Mouse (Mus musculus): Measurements from ENCODE around the gene Trappc6a. TPM values are rescaled to one million over a fixed set of nuclear protein-coding genes. Genes with fewer than 3 reads are reported as not detected.

The Trappc6a gene
- polyA plus RNA-seq, 1 experiment from 2014 or later = 51.6 TPM

DNA sequence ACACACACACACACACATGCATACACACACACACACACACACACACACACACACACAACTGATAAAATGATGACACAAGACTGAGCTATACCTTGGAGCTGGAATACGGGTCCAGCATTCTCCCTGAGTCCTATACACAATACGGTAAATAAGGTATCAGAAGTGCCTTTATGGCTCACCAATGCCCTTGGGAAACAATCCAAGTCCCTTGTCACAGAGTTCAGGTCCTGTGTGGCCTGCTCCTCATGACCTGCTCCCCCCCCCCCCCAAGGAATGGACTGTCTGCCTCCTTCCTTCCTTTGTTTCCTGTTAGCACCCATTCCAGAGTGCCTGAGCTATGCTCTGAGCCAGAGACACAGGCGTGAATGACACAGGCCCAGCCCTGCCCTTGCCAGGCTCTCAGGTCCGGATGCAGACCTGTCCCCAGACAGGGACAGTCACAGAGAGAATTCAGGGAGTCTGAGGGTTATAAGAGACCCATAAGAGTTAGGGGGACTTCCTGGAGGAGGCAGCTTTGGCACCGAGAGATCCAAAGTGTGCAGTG is 41.5 kb upstream of the Trappc6a start:
- no peak overlapping the region for H3K9ac ChIP-seq (ENCODE audit: low read length)
- WGBS = 70% methylated on average over 5 of the region's 5 CpGs
- no peak overlapping the region for H3K4me3 ChIP-seq (ENCODE audit: low read depth, low read length)
- DNase-seq (ENCODE audit: low spot score, missing footprints) (no peak), ATAC-seq (ENCODE audit: low FRiP score) (no peak)
- H3K4me2 ChIP-seq = no peak overlapping the region
- H3K9me3 ChIP-seq (ENCODE audit: control insufficient read depth, low read length) = no peaks in the 10 kb centered on the region
- no peak overlapping the region for H3K27ac ChIP-seq (ENCODE audit: low read depth, low read length)
- H3K27me3 ChIP-seq (ENCODE audit: control insufficient read depth, insufficient read depth, low read length) = peaks cover 24% of the 10 kb centered on the region
- peaks cover 3% of the 10 kb centered on the region; the same call in 1 of the 2 replicates for H3K4me1 ChIP-seq (ENCODE audit: control insufficient read depth, insufficient read depth, low read length)
- no peaks in the 10 kb centered on the region for H3K36me3 ChIP-seq (ENCODE audit: control insufficient read depth, insufficient read depth, low read length)

DNA sequence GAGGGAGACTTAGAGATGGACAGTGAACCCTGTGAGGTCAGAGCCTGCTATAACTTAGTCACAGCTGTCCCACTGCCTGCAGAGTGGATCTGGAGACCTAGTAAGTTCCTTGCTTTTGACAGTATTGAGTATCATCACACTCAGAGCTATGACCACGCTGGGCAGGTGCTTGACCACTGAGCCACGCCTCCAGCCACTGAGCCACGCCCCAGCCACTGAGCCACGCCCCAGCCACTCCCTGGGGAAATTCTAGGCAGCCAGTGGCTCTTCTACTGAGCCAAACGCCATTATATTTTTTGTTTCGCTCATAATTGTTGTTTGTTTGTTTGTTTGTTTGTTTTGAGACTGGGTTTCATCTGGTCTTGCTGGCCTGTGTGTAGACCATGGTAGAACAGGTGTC is 40.6 kb upstream of the Trappc6a start:
- no peak overlapping the region for H3K27ac ChIP-seq (ENCODE audit: low read depth, low read length)
- no peak overlapping the region for H3K9ac ChIP-seq (ENCODE audit: low read length)
- WGBS = 46% methylated on average over 6 of the region's 6 CpGs
- no peaks in the 10 kb centered on the region for H3K36me3 ChIP-seq (ENCODE audit: control insufficient read depth, insufficient read depth, low read length)
- no peak for ATAC-seq (ENCODE audit: low FRiP score)
- peaks cover 33% of the 10 kb centered on the region for H3K27me3 ChIP-seq (ENCODE audit: control insufficient read depth, insufficient read depth, low read length)
- no peak for DNase-seq (ENCODE audit: low spot score, missing footprints)
- H3K4me2 ChIP-seq = no peak overlapping the region
- H3K4me1 ChIP-seq (ENCODE audit: control insufficient read depth, insufficient read depth, low read length) = peaks cover 3% of the 10 kb centered on the region; the same call in 1 of the 2 replicates
- H3K9me3 ChIP-seq (ENCODE audit: control insufficient read depth, low read length) = no peaks in the 10 kb centered on the region
- no peak overlapping the region for H3K4me3 ChIP-seq (ENCODE audit: low read depth, low read length)

DNA sequence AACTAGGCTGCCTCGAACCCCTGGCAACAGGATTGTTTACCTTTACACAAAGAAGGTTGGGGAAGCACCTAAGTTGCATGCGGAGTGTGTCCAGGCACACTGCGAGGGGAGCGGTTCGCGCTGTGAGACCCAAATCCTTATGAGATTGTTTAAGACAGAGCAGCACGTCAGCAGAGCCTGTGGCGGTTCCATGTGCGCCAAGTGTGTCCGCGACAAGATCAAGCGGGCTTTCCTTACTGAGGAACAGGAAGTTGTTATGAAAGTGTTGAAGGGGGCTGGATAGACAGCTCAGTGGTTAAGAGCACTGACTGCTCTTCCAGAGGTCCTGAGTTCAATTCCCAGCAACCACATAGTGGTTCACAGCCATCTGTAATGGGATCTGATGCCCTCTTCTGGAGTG is 39.9 kb upstream of the Trappc6a start:
- H3K27ac ChIP-seq (ENCODE audit: low read depth, low read length) = no peak overlapping the region
- H3K9ac ChIP-seq (ENCODE audit: low read length) = no peak overlapping the region
- H3K9me3 ChIP-seq (ENCODE audit: control insufficient read depth, low read length) = no peaks in the 10 kb centered on the region
- whole genome bisulfite sequencing = 65% methylated on average over 12 of the region's 12 CpGs
- H3K4me1 ChIP-seq (ENCODE audit: control insufficient read depth, insufficient read depth, low read length) = peaks cover 3% of the 10 kb centered on the region; the same call in 1 of the 2 replicates
- H3K4me2 ChIP-seq = no peak overlapping the region
- no peaks in the 10 kb centered on the region for H3K36me3 ChIP-seq (ENCODE audit: control insufficient read depth, insufficient read depth, low read length)
- no peak overlapping the region for H3K4me3 ChIP-seq (ENCODE audit: low read depth, low read length)
- DNase-seq (ENCODE audit: low spot score, missing footprints) = no peak
- peaks cover 40% of the 10 kb centered on the region for H3K27me3 ChIP-seq (ENCODE audit: control insufficient read depth, insufficient read depth, low read length)
- no peak for ATAC-seq (ENCODE audit: low FRiP score)

DNA sequence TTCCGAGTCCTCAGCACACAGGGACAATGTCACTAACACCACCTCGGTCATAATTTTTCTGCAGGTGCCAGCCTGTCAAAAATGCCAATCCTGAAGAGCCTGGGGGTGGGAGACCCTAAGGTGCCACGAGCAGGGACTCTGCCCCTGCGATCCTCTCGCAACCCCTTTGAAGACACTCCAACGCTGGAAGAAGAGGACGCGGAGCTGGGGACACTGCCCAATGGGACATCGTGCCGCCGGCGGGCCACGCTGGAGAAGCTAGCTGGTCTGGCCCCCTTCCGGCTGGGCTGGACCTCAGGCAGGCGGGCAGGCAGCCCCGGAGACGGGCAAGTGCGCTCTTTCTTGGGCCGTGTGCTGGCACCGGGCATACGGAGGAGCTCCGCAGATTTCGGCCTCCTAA is 38.8 kb upstream of the Trappc6a start:
- WGBS = 15% methylated on average over 23 of the region's 23 CpGs
- DNase-seq (ENCODE audit: low spot score, missing footprints) (peak; percentile 84), ATAC-seq (ENCODE audit: low FRiP score) (no peak)
- peaks cover 51% of the 10 kb centered on the region for H3K27me3 ChIP-seq (ENCODE audit: control insufficient read depth, insufficient read depth, low read length)
- H3K9me3 ChIP-seq (ENCODE audit: control insufficient read depth, low read length) = no peaks in the 10 kb centered on the region
- H3K36me3 ChIP-seq (ENCODE audit: control insufficient read depth, insufficient read depth, low read length) = no peaks in the 10 kb centered on the region
- H3K9ac ChIP-seq (ENCODE audit: low read length) = no peak overlapping the region
- H3K4me1 ChIP-seq (ENCODE audit: control insufficient read depth, insufficient read depth, low read length) = peaks cover 3% of the 10 kb centered on the region; the same call in 1 of the 2 replicates
- H3K4me3 ChIP-seq (ENCODE audit: low read depth, low read length) = no peak overlapping the region
- H3K27ac ChIP-seq (ENCODE audit: low read depth, low read length) = no peak overlapping the region
- H3K4me2 ChIP-seq = no peak overlapping the region

DNA sequence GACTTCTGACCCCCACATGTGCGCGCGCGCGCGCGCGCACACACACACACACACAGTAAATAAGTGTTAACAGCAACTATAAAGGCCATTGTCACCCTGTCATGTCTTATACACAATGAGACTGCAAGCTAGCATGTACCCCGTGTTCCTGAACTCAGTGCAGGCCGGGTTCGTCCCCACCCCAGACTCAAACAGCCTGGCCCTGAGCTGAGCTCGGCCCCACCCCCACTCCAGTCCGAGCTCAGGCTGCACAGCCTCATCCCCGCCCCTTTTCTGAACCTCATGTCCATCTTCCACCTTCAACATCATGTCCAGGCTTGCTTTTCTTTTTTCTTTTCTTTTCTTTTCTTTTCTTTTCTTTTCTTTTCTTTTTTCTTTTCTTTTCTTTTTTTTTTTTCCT is 37.9 kb upstream of the Trappc6a start:
- Histone ChIP-seq H3K27me3 (ENCODE audit: control insufficient read depth, insufficient read depth, low read length) (peaks cover 59% of the 10 kb centered on the region), H3K9ac (ENCODE audit: low read length) (no peak overlapping the region), H3K4me2 (no peak overlapping the region), H3K36me3 (ENCODE audit: control insufficient read depth, insufficient read depth, low read length) (no peaks in the 10 kb centered on the region), H3K4me1 (ENCODE audit: control insufficient read depth, insufficient read depth, low read length) (no peaks in the 10 kb centered on the region), H3K9me3 (ENCODE audit: control insufficient read depth, low read length) (no peaks in the 10 kb centered on the region), H3K27ac (ENCODE audit: low read depth, low read length) (no peak overlapping the region), H3K4me3 (ENCODE audit: low read depth, low read length) (no peak overlapping the region)
- WGBS = 10% methylated on average over 14 of the region's 14 CpGs
- ATAC-seq (ENCODE audit: low FRiP score) (no peak), DNase-seq (ENCODE audit: low spot score, missing footprints) (no peak)

DNA sequence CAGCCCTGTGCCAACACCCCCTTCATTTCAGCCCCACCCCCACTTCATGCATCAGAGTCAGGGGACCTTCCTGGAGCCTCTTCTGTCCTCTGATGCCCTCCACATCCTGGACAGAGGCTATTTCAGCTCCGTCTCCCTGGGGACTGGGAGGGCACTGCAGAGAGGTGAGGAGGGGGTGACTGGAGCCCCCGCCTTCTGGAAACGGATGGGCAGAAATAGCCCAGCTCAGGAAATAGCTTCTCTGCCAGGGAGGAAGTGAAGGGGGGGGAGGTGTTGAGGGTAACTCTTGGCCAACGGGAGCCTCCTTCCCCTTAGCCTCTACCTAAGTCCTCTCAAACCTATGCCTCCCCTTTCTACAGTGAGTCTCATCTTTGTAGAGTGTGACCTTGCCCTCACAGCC is 35.8 kb upstream of the Trappc6a start:
- Histone ChIP-seq H3K9me3 (ENCODE audit: control insufficient read depth, low read length) (no peaks in the 10 kb centered on the region), H3K36me3 (ENCODE audit: control insufficient read depth, insufficient read depth, low read length) (no peaks in the 10 kb centered on the region), H3K27me3 (ENCODE audit: control insufficient read depth, insufficient read depth, low read length) (peaks cover 67% of the 10 kb centered on the region), H3K9ac (ENCODE audit: low read length) (no peak overlapping the region), H3K4me1 (ENCODE audit: control insufficient read depth, insufficient read depth, low read length) (no peaks in the 10 kb centered on the region), H3K27ac (ENCODE audit: low read depth, low read length) (no peak overlapping the region), H3K4me3 (ENCODE audit: low read depth, low read length) (no peak overlapping the region), H3K4me2 (no peak overlapping the region)
- 52% methylated on average over 4 of the region's 4 CpGs for WGBS
- DNase-seq (ENCODE audit: low spot score, missing footprints) (no peak), ATAC-seq (ENCODE audit: low FRiP score) (no peak)

DNA sequence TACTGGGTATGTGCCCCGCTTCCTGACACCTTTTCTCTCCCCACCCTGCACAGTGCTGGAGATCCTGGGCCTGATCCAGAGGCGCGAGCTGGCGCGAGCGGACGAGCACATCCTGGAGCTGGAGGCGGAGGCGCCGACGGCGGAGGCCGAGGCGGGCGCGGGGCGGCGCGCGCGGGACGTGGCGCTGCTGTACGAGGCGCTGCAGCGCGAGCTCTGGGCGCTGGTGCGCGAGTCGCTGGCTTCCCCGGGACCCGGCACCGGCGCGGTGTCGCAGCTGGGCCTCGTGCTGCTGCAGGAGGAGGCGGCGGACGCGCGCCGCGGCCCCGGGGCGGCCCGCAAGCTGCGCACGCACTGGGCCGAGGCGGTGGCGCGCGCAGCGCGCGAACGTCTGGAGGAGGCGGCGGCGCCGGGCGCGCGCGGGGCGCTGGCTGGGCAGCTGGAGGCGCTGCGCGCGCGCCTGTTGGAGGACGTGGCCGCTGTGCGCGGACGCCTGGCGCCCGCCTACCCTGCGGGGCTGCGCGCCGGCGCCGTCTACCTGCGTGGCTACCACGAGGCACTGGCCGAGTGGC is 34.2 kb upstream of the Trappc6a start:
- WGBS = under 1% methylated on average over 69 of the region's 89 CpGs
- H3K36me3 ChIP-seq (ENCODE audit: control insufficient read depth, insufficient read depth, low read length) = no peaks in the 10 kb centered on the region
- ATAC-seq (ENCODE audit: low FRiP score) = peak; percentile 85

DNA sequence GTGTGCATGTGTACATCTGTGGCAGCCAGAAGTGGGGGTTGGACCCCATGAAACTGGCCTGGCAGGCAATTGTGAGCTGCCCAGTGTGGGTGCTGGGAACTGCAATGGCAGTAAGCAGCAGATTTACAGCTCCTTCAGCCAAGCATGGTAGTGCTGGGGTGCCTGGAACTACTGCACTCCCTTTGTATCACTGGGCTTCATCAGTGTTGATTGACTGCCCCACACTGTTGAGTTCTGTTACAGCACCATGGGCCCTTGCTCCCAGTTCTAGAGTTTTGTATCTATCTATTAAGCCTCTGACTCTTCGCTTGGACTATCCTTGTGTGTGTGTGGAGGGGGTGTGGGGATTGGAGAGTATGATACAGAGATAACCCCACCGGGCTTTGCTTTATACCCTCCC is 31.1 kb upstream of the Trappc6a start:
- 75% methylated on average over 2 of the region's 2 CpGs for WGBS
- no peak for DNase-seq (ENCODE audit: low spot score, missing footprints)

More for the DNA sequence above, 34.2 kb upstream of the Trappc6a start:
- H3K9ac ChIP-seq (ENCODE audit: low read length) = peak overlapping the region; percentile 58
- H3K27ac ChIP-seq (ENCODE audit: low read depth, low read length) = no peak overlapping the region
- H3K4me3 ChIP-seq (ENCODE audit: low read depth, low read length) = peak overlapping the region; percentile 48
- DNase-seq (ENCODE audit: low spot score, missing footprints) = peak; percentile 94
- peak overlapping the region; percentile 77 for H3K4me2 ChIP-seq
- no peaks in the 10 kb centered on the region for H3K9me3 ChIP-seq (ENCODE audit: control insufficient read depth, low read length)
- H3K4me1 ChIP-seq (ENCODE audit: control insufficient read depth, insufficient read depth, low read length) = no peaks in the 10 kb centered on the region
- peaks cover 71% of the 10 kb centered on the region for H3K27me3 ChIP-seq (ENCODE audit: control insufficient read depth, insufficient read depth, low read length)

DNA sequence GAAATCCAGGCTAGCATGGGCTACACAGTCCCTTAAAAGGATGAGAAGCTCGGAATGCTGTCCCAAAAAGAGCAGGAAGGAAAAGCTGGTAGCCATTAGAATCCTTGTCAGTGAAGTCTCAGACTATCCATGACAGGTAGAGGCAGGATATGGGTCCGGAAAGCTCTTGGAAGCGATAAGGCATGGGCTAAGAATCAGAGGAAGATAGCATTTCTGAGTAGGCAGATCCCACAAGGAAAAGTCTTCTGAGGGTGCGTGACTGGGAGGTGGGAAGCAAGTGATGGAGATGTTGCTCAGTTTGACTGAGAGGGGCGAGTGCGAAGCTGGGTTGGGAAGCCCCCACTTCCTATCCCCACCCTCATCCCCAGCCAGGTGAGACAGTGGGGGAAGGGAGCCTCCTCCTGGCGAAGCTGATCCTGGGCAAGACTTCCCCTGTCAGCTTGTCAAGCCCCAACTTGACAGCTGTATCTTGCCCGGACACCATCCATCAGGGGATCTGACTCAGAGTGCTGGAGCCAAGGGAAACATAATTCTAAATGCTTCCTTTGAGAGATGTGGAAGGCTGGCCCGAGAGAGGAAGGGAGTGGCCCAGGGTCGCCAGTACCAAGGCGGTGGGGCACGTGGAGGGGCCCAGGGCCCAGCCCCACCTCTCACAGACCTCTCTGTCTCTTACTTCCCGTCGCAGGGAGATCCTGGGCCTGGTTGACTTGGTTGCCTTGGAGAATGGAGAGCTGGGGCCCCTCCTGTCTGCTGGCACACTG is 30.4 kb upstream of the Trappc6a start:
- Histone ChIP-seq H3K27ac (ENCODE audit: low read depth, low read length) (no peak overlapping the region), H3K9ac (ENCODE audit: low read length) (no peak overlapping the region), H3K4me3 (ENCODE audit: low read depth, low read length) (no peak overlapping the region), H3K27me3 (ENCODE audit: control insufficient read depth, insufficient read depth, low read length) (peaks cover 37% of the 10 kb centered on the region), H3K4me2 (no peak overlapping the region), H3K9me3 (ENCODE audit: control insufficient read depth, low read length) (no peaks in the 10 kb centered on the region), H3K4me1 (ENCODE audit: control insufficient read depth, insufficient read depth, low read length) (no peaks in the 10 kb centered on the region), H3K36me3 (ENCODE audit: control insufficient read depth, insufficient read depth, low read length) (no peaks in the 10 kb centered on the region)
- no peak for ATAC-seq (ENCODE audit: low FRiP score)
- WGBS = 30% methylated on average over 14 of the region's 14 CpGs
- DNase-seq (ENCODE audit: low spot score, missing footprints) = no peak

More for the DNA sequence above, 31.1 kb upstream of the Trappc6a start:
- Histone ChIP-seq H3K9ac (ENCODE audit: low read length) (no peak overlapping the region), H3K4me2 (no peak overlapping the region), H3K27ac (ENCODE audit: low read depth, low read length) (no peak overlapping the region), H3K4me1 (ENCODE audit: control insufficient read depth, insufficient read depth, low read length) (no peaks in the 10 kb centered on the region), H3K9me3 (ENCODE audit: control insufficient read depth, low read length) (no peaks in the 10 kb centered on the region), H3K27me3 (ENCODE audit: control insufficient read depth, insufficient read depth, low read length) (peaks cover 44% of the 10 kb centered on the region), H3K36me3 (ENCODE audit: control insufficient read depth, insufficient read depth, low read length) (no peaks in the 10 kb centered on the region), H3K4me3 (ENCODE audit: low read depth, low read length) (no peak overlapping the region)
- no peak for ATAC-seq (ENCODE audit: low FRiP score)
